Mouse (Mus musculus) testis, postnatal 14 days (tissue): Measurements from ENCODE around the gene Tmem119.

Experiments
- DNase-seq: peaks from one replicate; pipeline ENCODE4 v3.0.0; 2021; ENCODE audit warnings: low spot score

The Tmem119 gene

GRCm38 (mm10) chr5:113800280-113800679 is at the start of gene Tmem119:
Gene Tmem119, minus strand, starts transcription at chr5:113800516.
- peak; percentile 38 for DNase-seq

DNA sequence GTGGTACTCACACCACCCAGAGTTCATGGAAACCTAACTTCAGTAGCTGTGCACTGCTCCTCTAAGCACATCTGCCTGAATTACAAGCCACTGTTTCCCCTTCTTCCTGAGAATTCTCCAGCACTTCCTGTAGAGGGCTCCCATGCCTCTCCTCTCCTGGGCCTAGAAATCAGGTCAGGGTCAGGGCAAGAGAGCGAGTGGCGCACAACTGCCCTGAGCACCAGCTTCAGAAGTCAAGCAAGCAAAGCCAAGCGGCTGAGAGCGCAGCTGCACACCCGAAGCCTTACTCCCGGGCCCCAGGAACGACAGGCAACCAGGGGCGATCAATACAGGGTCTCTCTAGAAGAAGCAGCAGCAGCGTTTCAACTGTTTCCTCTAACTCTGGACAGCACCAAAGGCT is 47.3 kb upstream of the Tmem119 start:
- no peak for DNase-seq

- no peak for DNase-seq
Measured at GRCm38 (mm10) chr5:113846656-113847055, 46.3 kb upstream of the Tmem119 start.

GRCm38 (mm10) chr5:113845627-113846026 is 45.3 kb upstream of the Tmem119 start:
- no peak for DNase-seq

DNA sequence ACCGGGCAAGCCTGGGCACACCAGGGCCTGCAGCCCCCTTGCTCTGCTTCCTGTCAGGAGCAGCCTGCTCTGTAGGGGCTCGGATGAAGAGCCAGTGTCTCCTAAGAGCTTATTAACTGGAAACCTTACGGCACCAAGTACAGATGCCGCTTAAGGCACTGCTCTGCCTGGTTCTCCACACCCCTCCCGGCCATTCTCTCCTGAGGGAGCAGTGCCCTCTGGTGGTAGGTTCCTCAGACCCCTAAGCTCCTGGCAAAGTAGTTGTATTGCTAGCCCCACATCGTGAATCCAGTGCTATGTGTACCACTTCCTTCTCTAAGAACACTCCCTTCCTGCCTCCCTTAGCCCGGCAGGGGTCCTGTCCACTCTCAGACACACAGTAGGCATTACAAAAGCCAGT is 44.4 kb upstream of the Tmem119 start:
- DNase-seq: no peak

DNA sequence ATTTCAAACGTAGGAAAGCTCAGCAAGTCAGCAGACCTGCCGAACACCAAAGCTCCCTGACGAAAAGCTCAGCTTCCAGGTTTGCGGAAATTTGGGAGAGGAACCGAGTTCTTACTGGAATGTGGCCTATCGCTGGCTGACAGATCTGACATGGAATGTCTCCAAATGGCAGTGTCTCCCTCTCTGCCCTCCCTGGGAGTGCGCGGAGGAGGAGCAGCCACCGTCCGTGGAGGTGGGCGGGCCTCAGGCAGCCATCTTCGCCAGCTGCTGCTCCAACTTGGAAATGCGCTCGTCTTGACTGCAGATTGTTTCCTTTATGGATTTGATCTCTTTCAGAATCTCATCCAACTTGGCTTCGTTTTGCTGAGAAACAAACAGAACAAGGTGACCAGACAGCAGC is 43.8 kb upstream of the Tmem119 start:
- no peak for DNase-seq

GRCm38 (mm10) chr5:113842906-113843305 is 42.6 kb upstream of the Tmem119 start:
- DNase-seq: no peak

DNA sequence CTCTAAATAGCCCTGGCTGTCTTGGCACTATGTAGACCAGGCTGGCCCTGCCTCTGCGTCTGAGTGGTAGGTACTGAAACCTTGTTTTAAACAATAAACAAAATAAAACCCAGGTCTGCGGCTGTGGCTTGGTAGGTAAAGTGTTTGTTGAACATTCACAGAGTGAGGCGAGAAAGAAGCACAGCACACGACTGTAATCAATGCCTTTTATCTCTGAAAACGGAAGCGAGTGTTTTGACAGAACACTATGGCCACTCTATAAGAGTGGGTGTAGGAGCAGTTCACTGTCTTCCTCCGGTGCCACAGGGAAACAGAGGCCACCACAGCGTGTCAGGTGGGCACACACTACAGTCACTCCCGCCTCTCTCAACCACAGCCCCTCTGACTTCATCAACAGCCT is 41.9 kb upstream of the Tmem119 start:
- DNase-seq: no peak

GRCm38 (mm10) chr5:113841243-113842225 is 41.2 kb upstream of the Tmem119 start:
- DNase-seq: no peak

- DNase-seq: no peak
Measured at GRCm38 (mm10) chr5:113840443-113840842, 40.1 kb upstream of the Tmem119 start.

DNA sequence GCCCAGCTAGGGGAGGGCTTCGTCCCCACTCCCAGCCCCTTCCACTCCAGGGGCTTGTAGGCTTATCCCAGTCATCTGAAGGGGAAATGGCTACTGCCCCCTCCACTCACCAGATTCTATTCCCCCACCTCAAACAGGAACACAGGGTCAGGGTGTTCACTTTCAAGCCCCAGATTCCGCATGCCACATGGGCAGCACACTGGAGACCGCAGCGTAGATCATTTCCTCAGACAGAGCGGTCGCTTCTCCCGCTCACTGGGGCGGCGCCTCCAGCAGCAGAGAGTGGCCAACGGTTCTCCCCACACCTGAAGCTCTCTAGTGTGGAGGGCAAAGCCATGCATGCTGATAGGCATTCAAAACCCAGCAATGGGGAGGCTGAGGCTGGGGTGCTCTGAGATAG is 36.6 kb upstream of the Tmem119 start:
- no peak for DNase-seq

GRCm38 (mm10) chr5:113833316-113833947 is 33.1 kb upstream of the Tmem119 start:
- DNase-seq: no peak

DNA sequence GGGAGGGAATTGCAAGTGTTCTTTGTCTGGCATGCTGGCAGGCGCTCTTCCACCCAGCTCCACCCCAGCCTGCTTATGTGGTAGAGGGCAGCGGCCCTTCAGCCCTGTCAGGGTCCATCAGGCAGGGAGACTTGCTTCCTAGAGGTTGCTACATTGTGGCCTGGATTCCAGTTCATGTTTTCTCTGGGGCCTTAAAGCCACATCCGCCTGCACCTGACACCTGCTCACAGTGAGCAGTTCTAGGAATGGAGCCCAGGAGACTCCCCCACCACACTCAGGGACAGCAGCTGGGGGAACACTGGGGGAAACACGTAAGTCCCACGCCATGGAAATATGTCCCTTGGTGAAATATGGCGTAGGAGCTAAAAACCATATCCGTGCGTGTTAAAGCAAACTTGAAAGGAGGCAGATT is 32.2 kb upstream of the Tmem119 start, which contains the start of gene Selplg:
Selplg (minus strand) TSS at position 155 of the 412 bp plus-strand sequence.
- peak; percentile 72 for DNase-seq

- no peak for DNase-seq
Measured at GRCm38 (mm10) chr5:113831741-113832140, 31.4 kb upstream of the Tmem119 start.

DNA sequence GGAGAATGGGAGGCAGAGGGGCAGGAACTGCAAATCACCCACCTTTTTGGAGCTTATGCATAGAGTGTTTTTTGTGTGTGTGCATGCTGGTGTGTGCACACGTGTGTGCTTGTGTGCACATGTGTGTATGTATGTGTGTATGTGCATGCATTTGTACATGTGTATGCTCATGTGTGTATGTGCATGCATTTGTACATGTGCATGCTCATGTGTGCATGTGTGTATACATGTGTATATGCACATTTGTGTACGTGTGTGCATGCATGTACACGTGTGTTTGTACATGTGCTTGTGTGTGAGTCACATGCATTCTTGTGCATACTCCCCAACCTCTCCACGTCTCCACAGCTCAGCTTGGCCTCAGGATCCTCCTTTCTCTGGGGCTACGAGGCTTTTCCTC is 30.5 kb upstream of the Tmem119 start:
- DNase-seq: no peak

DNA sequence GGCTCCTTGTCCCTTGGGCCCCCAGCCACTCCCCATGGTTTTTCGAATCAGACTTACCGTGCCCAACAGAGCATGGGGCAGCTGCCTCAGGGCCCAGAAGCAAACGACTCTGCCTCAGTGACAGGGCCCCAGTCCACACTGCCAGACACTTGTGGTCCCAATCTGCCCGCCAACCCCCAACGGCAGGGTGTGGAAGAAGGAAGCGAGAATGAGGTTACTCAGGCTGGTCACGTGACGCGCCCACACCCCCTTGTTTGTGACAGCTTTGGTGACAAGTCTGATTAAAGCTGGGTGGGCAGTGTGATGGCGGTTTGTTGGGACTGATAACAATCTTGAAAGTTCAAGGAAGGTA is 30.0 kb upstream of the Tmem119 start:
- no peak for DNase-seq

- DNase-seq: no peak
Measured at GRCm38 (mm10) chr5:113829566-113830291, 29.4 kb upstream of the Tmem119 start.

GRCm38 (mm10) chr5:113828481-113828880 is 28.2 kb upstream of the Tmem119 start:
- no peak for DNase-seq

GRCm38 (mm10) chr5:113827991-113828411 is 27.7 kb upstream of the Tmem119 start:
- DNase-seq: no peak

DNA sequence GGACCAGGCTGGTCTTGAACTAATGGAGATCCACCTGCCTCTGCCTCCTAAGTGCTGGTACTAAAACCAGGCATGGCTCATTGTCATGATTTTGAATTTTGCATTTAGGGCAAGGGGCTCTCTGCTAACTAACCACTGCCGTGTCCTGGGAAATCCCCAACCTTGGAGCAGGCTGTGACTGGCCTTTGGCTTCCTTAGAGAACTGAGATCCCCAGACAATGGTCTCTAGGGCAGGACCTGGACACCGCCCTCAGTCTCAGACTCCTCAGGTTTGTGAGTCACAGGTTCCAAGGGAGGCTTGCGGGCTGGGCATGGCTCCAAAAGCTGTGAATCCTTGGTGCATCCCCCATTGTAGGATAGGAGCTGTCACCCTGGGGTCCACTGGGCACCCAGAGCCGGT is 26.3 kb upstream of the Tmem119 start:
- no peak for DNase-seq

DNA sequence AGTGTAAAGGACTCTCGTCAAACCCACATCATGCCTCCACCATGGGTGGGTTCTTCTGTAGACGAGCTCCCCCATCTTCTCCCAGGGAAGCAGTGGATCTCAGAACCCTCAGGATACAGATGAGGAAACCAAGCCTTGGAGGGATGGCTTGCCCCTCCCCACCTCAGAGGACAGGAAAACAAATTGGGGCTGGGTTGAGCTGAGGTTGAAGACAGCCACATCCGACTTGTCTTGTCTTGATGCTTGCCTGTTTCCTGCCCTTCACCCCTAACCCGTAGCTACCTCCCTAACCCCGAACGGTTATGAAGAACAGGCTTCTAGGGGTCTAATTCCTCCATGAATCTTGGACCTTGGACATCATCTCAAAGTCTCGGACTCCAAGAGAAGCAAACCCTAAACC is 25.2 kb upstream of the Tmem119 start:
- no peak for DNase-seq

- DNase-seq: no peak
Measured at GRCm38 (mm10) chr5:113824228-113824627, 23.9 kb upstream of the Tmem119 start.

DNA sequence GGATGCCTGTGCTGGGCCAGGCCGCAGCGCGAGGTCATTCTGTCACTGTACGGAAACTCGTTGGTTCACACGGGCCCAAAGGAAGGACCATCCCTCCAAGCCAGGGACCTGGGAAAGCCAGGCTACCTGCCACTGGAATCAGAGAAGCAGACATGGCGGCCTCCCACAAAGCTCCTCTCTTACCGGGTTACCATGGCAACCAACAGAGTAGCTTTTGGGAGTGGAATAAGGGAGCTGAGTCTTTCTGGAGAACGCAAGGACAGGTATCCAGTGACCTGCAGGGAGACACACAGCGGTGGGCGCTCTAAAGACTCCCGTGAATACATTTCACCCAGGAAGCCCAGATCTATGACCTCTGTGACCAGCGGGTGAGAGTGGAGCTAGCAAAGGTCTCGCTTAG is 18.3 kb upstream of the Tmem119 start:
- peak; percentile 36 for DNase-seq
